Mouse (Mus musculus) left cerebral cortex, postnatal 10 days (tissue): ENCODE results near the gene Emc1. TPM values are rescaled to one million over a fixed set of nuclear protein-coding genes. Genes with fewer than 3 reads are reported as not detected.

ENCODE experiments used
- DNase-seq, 2 experiments: peaks; one replicate each; pipeline ENCODE4 v3.0.0; 2021 to 2022; ENCODE audit warnings: low spot score in 2 of 2, mixed read lengths in 1 of 2; ENCODE audit errors: extremely low spot score in 1 of 2
- intact Hi-C: fragments of 180-260 bp; cut with DNase I; formaldehyde crosslinking; loops from one replicate; pipeline ENCODE4 v1.15.1; 2025
- microRNA-seq: library from miRNA; unstranded; fragments of <30 nt; microRNA quantifications from one replicate; pipeline ENCODE4 v1.2.0, GENCODE M21; 2022
- total RNA-seq, 2 experiments: library from RNA; stranded (reverse); gene quantifications; 2 replicates each; pipeline ENCODE4 v1.2.3; 2021

Emc1 gene
- total RNA-seq, 2 experiments from 2014 or later: 82.3 to 86.0 TPM

DNA sequence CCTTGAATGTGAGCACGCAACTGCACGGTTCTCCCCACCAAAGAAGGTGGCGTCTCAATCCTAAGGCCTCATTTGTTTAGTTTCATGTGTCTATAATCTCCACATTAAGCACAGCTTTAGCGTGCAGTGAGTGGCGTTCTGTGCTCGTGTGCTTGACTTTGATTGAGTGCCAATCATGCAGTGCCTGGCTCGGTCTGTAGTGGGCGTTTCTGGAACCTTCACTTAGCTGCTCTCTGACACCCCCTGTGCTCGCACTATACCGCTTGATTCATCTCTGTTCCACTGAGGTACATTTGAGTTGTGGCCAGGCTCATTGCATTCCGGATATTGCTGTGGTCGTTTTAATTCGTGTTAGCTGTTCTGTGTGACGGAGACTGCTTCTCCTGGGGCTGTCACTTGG lies 50.8 kb downstream of the Emc1 start:
- intact Hi-C loops: no loop called here
- DNase-seq: no peak

DNA sequence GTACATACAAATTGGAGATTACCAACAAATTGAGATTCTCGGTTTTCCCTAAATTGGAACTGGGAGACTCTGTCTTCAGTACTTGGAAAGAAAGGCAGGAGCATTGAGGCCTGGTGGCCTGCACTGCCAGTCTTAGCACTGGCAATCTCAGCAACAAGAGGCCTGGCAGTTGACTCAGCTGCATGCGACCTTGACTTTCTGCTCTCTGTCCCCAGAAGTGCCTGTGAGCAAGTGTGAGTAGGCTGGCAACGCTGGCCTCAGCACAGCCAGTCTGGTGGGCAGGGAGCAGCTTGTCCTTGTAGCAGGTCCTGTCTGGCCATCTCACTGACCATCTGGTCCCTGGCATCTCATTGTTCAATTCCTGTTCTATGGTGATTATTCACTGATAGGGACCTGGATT lies 59.0 kb downstream of the Emc1 start:
- no peak for DNase-seq

DNA sequence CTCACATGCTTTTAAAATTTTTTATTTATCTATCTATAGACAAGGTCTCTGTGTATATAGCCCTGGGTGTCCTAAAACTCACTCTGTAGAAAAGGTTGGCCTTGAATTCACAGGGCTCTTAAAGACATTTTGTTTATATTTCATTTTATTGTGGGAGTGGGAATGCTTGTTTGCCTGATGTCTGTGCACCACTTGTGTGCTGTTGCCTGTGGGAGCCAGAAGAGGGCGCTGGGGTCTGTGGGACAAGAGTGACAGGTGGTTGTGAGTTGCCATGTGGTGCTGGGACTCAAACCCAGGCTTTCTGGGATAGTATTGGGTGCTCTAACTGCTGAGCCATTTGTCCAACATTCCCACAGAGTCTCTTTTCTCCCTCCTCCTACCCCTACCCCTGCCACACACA lies 65.5 kb downstream of the Emc1 start:
- intact Hi-C loops: no loop called here
- DNase-seq: no peak

More for the DNA sequence above, 59.0 kb downstream of the Emc1 start:
- intact Hi-C loops: no loop called here

DNA sequence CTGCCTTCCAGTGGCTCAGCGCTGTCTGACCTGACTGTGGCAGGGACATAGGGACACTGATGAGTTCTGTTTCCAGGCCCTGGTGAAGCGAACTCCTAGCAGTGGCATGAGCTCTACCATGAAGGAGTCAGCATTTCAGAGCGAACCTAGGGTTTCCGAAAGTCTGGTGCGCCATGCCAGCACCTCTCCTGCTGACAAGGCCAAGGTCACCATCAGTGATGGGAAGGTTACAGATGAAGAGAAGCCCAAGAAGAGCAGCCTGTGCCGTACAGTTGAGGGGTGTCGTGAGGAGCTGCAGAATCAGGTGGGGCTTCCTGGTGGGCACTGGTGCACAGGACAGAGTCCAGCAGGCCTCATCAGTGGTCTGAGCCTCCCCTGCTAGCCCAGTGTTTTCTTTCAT lies 69.2 kb downstream of the Emc1 start:
- intact Hi-C loops: loop anchor here (5.0 kb wide), 1 partner anchor 36 kb away; no protein-coding TSS in a partner anchor
- no peak for DNase-seq

DNA sequence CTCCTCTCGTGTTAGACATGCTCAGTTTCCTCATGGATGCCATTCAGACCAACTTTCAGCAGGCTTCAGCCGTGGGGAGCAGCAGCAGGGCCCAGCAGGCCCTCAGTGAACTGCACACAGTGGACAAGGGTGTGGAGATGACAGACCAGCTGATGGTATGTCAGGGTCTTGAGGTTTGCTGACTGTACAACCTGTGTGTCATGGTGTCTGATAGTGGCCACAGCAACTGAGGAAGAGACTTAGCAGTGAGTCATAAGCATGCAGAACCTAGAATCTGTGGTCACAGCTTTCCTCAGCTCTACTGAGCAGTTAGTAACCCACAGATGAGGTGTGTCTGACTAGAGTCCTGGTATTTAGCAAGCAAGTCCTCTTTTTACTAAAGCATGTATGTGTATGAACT lies 70.0 kb downstream of the Emc1 start:
- DNase-seq: no peak
- intact Hi-C loops: loop anchor here (5.0 kb wide), 1 partner anchor 35 kb away; no protein-coding TSS in a partner anchor

DNA sequence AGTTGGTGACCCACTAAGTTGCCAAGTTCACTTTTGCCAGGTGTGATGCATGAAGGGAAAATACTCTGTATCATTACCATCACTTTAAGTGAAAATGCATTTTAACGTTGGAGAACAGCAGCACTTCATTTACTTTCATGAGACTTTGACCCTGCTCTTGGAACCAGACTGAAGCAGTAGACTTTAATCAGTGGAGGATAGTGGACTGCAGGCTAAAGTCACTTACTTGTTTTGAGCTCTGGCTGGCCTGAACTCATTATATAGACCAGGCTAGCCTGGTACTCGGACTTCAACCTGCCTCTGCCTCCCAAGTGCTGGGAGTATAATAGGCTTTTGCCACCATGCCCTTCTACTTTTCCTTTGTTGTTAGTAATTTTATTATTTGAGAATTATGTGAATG lies 70.9 kb downstream of the Emc1 start:
- DNase-seq: no peak
- intact Hi-C loops: loop anchor here (5.0 kb wide), 1 partner anchor 34 kb away; no protein-coding TSS in a partner anchor

Small RNA genes lying within 50 kb of the gene (microRNA-seq; reads per million reads assigned to microRNA genes)
- gene Gm24245: not detected
- gene Gm25732: not detected

Other genes starting within 250 kb of the Emc1 start
- 100 to 1,000 TPM; 203 to 215 TPM for gene Minos1, start 221.5 kb upstream of the Emc1 start, total RNA-seq
- gene Capzb, start 159.7 kb upstream of the Emc1 start, total RNA-seq: 100 to 1,000 TPM; 343 to 357 TPM
- gene Pqlc2, start 41.9 kb upstream of the Emc1 start, total RNA-seq: 10 to 100 TPM; 12.6 to 16.6 TPM
- gene Akr7a5, start 41.8 kb upstream of the Emc1 start, total RNA-seq: 10 to 100 TPM; 26.7 to 29.6 TPM
- gene Mrto4, start within 50 bp of the Emc1 start, total RNA-seq: 10 to 100 TPM; 45.2 to 48.2 TPM
- 100 to 1,000 TPM; 161 to 165 TPM for gene Ubr4, start within 50 bp of the Emc1 start, total RNA-seq
- gene Iffo2, start 178.0 kb downstream of the Emc1 start, total RNA-seq: 10 to 100 TPM; 18.4 to 18.9 TPM